Mouse (Mus musculus) brain, embryonic 14.5 days (tissue): ENCODE measurements around the gene Gm47189. TPM values are rescaled to one million over a fixed set of nuclear protein-coding genes. Genes with fewer than 3 reads are reported as not detected.
"Not testable (repeated sequence)": the region's sequence is repeated elsewhere in the genome, so short reads cannot be mapped to it uniquely, and the experiment has no call there.

Experiments used
- DNase-seq: peaks from one replicate; pipeline ENCODE4 v3.0.0-alpha.2; 2011; ENCODE audit warnings: low read depth
- polyA plus RNA-seq: library from polyadenylated mRNA; depleted of rRNA; stranded (reverse); fragments of >200 nt; gene quantifications from 2 replicates; pipeline ENCODE4 v1.2.3, GENCODE M21; 2012; rRNA removed

Gene Gm47189
- not detected in 2 replicates for polyA plus RNA-seq

DNA sequence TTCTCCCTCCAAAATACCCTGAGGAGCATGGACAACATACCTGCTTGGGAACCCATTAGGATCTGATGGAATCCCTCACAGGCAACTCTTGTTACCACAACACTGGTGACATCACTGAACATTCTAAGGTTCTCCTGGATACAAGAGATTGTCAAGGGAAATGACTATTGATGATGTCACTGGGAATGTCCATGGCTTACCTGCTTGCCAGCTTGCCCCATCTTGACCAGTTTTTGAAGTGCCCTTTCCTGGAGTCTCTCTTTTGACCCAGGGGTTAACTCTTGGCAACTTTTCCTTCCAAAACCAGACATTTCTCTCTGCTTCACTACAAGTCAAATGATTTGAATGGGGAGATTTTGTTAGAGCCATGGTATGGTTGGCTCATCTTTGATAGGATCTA, at the start of gene Gm47189:
Gm47189 (minus strand) TSS at position 101 of the 400 bp plus-strand sequence.
- not testable (repeated sequence) for DNase-seq

DNA sequence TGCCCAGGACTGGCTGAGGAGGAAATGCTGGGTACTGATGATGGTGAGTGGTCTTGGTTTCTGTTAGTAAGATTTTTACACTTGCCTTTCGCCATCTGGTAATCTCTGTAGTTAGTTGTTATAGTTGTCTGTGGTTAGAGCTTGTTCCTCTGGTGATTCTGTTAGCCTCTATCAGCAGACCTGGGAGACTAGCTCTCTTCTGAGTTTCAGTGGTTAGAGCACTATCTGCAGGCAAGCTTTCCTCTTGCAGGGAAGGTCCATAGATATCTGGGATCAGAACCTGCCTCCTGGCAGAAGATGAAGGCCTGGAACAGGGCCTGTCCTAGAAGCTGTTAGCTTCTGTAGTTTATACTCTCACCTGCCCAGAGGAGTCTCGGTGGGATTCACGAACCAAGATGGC, 16.3 kb downstream of the Gm47189 start:
- not testable (repeated sequence) for DNase-seq

DNA sequence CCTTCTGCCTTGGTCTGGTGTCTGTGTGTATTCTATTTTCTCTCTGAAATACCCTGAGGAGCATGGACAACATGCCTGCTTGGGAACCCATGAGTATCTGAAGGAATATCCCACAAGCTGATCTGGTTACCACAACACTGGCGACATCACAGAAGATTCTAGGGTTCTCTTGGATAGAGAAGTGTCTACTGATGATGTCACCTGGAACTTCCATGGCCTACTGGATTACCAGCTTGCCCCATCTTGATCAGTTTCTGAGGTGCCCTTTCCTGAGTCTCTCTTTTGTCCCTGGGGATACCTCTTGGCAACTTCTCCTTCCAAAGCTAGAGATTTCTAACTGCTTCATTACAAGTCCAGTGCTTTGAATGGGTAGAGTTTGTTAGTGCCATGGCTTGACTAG, 21.7 kb downstream of the Gm47189 start, which contains the start of gene Gm7929:
Gm7929 (minus strand) TSS at position 101 of the 400 bp plus-strand sequence.
- DNase-seq: not testable (repeated sequence)

DNA sequence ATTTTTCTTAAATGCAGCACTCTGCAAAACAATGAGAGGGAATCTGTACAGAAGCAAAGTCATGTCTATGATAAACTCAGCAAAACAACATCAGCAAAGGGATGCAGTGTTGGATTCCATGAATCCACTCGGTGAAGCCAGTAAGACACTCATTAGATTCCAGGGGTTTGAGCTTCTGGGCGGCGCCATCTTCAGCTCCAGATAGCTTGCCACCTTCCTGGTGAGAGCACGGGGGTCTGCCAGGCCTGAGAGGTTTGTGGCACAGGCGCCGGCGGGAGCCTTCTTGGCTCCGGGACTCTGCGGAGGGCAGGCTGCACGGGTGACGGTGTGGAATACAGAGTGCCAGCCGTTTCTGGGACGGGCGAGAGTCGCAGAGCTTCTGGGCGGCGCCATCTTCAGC, 48.8 kb downstream of the Gm47189 start:
- DNase-seq: not testable (repeated sequence)

DNA sequence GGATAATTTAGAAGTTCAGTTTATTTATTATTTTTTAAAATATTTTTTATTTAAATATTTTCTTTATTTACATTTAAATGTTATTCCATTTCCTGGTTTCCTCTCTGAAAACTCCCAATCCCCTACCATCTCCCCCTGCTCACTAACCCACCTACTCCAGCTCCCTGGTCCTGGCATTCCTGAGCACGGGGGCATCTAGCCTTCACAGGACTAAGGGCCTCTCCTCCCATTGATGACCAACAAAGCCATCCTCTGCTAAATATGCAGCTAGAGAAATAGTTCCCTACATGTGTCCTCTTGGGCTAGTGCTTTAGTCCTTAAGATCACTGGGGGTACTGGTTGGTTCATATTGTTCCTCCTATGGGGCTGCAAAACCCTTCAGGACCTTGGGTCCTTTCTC, 55.1 kb downstream of the Gm47189 start:
- not testable (repeated sequence) for DNase-seq

Other genes with a start within 250 kb of the Gm47189 start
- gene Gm7970, start 216.9 kb downstream of the Gm47189 start, polyA plus RNA-seq: not detected in 2 replicates
- not detected in 2 replicates for gene 1700049E17Rik2, start 199.2 kb downstream of the Gm47189 start, polyA plus RNA-seq
- not detected in 2 replicates for gene Gm3072, start 147.8 kb downstream of the Gm47189 start, polyA plus RNA-seq
- not detected in 2 replicates for gene Gm3676, start 126.0 kb downstream of the Gm47189 start, polyA plus RNA-seq
- gene Gm8068, start 70.6 kb downstream of the Gm47189 start, polyA plus RNA-seq: not detected in 2 replicates
- not detected in 2 replicates for gene Gm7929, start 21.8 kb downstream of the Gm47189 start, polyA plus RNA-seq
- gene Gm7980, start 134.8 kb upstream of the Gm47189 start, polyA plus RNA-seq: not detected in 2 replicates
- not detected in 2 replicates for gene 1700049E17Rik1, start 152.5 kb upstream of the Gm47189 start, polyA plus RNA-seq
- gene 1700024B05Rik, start 171.6 kb upstream of the Gm47189 start, polyA plus RNA-seq: not detected in 2 replicates
- gene Gm6401, start 195.5 kb upstream of the Gm47189 start, polyA plus RNA-seq: not detected in 2 replicates
- not detected in 2 replicates for gene Gm3543, start 210.9 kb upstream of the Gm47189 start, polyA plus RNA-seq